Mouse (Mus musculus): ENCODE measurements around the gene Ruvbl1.

DNA sequence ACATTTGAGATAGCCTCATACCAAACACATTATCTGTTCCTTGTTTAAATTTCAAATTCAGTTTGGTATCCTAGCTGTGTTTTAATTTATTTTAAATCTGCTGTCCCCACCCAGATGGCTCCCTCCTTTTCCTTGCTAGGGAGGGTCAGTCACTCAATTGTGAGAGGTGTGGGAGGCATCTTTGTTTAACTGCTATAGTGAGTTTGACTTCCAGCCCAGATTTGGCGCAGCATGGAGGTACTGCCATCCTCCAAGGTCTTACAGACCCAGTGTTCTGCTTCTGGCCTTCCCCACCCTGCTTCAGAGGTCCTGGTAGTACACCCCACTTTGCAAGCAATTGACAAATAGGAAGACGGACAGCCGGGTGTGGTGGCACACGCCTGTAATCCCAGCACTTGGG lies 58.8 kb downstream of the Ruvbl1 start:
- TF ChIP-seq CTCF (IDR thresholded peaks at IDR 0.05; ENCODE audit: extremely low read depth, insufficient read depth, insufficient read length, insufficient replicate concordance) = no peak
- TF ChIP-seq POLR2A (IDR thresholded peaks at IDR 0.05; ENCODE audit: low read depth, low read length) = no peak
